ENCODE assay signal across 9 mouse cellular contexts in genomic region chr4:154019571-154019970, GRCm38 (mm10). TPM values are rescaled to one million over a fixed set of nuclear protein-coding genes. Genes with fewer than 3 reads are reported as not detected.
A peak's percentile ranks its signal among the peaks of the same experiment; 100 is the strongest.
DNase-seq lines count a peak whose midpoint lies in the region; ATAC-seq and TF ChIP-seq lines count a peak whose summit lies in the region.
"Had no signal": no experiment of that assay in that cellular context is flagged by ENCODE, and none has a peak within 500 bp of the region (broad histone marks: within the 10 kb centered on the region; RNA-seq: fewer than 3 reads in every experiment).

No protein-coding gene starts in this region.

- DNase-seq in forebrain, postnatal 0 days: no peak
- no peak for DNase-seq in testis, postnatal 14 days (ENCODE audit: low spot score)
- peak; percentile 45 for DNase-seq in gastrocnemius, postnatal 14 days
- DNase-seq in liver, postnatal 0 days: peak; percentile 73
- peak; percentile 36 for DNase-seq in thymus, postnatal 0 days (ENCODE audit: low spot score)
- no peak for DNase-seq in cerebellum, adult 8-10 months

- intact Hi-C loops in gastrocnemius, postnatal 14 days (cut with DNase I; ENCODE audit: low total_unique reads): no loop called here

- TF ChIP-seq POLR2A in testis, adult 2 months (IDR thresholded peaks at IDR 0.05; ENCODE audit: control insufficient read depth, low read depth, low read length): no peak

- H3K27ac ChIP-seq in forebrain, postnatal 0 days (ENCODE audit: low read depth, low read length): no peak overlapping the region
- no peak overlapping the region for H3K27ac ChIP-seq in forebrain, embryonic 15.5 days (replicated peaks)
- no peak overlapping the region for H3K27ac ChIP-seq in testis, adult 2 months (ENCODE audit: control insufficient read depth, insufficient read depth, low read depth, low read length)
- H3K27ac ChIP-seq in liver, postnatal 0 days (ENCODE audit: low read depth): no peak overlapping the region
- H3K27ac ChIP-seq: hindbrain, embryonic 15.5 days had no signal

- H3K4me3 ChIP-seq in forebrain, postnatal 0 days (ENCODE audit: low read depth, low read length): no peak overlapping the region
- no peak overlapping the region for H3K4me3 ChIP-seq in forebrain, embryonic 15.5 days
- H3K4me3 ChIP-seq in testis, adult 2 months (ENCODE audit: control insufficient read depth, low read depth, low read length): no peak overlapping the region
- no peak overlapping the region for H3K4me3 ChIP-seq in liver, postnatal 0 days (ENCODE audit: low read depth, low read length)
- H3K4me3 ChIP-seq: hindbrain, embryonic 15.5 days had no signal

- H3K27me3 ChIP-seq in forebrain, postnatal 0 days (ENCODE audit: insufficient read depth, low read length): no peaks in the 10 kb centered on the region
- no peaks in the 10 kb centered on the region for H3K27me3 ChIP-seq in forebrain, embryonic 15.5 days
- no peaks in the 10 kb centered on the region for H3K27me3 ChIP-seq in testis, adult 2 months (ENCODE audit: control insufficient read depth, insufficient read depth, low read length)
- H3K27me3 ChIP-seq in liver, postnatal 0 days (ENCODE audit: insufficient read depth, low read length): no peaks in the 10 kb centered on the region

- ATAC-seq in forebrain, postnatal 0 days: no peak
- ATAC-seq in forebrain, embryonic 15.5 days (replicated peaks): no peak
- ATAC-seq in liver, postnatal 0 days: no peak

- no peak for TF ChIP-seq EP300 in liver, postnatal 0 days (IDR thresholded peaks at IDR 0.05; ENCODE audit: low read depth)

- peaks cover 72% of the 10 kb centered on the region for H3K36me3 ChIP-seq in forebrain, postnatal 0 days (ENCODE audit: insufficient read depth)
- peaks cover 64% of the 10 kb centered on the region for H3K36me3 ChIP-seq in forebrain, embryonic 15.5 days
- no peaks in the 10 kb centered on the region; the same call in 1 of the 2 replicates for H3K36me3 ChIP-seq in testis, adult 2 months (ENCODE audit: control insufficient read depth, insufficient read depth, low read length)
- peaks cover 68% of the 10 kb centered on the region for H3K36me3 ChIP-seq in liver, postnatal 0 days (replicated peaks; ENCODE audit: insufficient read depth, low read length)

- 75% methylated on average over 7 of the region's 7 CpGs for WGBS in forebrain, postnatal 0 days
- WGBS in forebrain, embryonic 15.5 days: 75% methylated on average over 7 of the region's 7 CpGs
- WGBS in liver, postnatal 0 days (ENCODE audit: insufficient replicate concordance): 64% methylated on average over 7 of the region's 7 CpGs

- no peaks in the 10 kb centered on the region for H3K4me1 ChIP-seq in forebrain, postnatal 0 days (ENCODE audit: insufficient read depth)
- no peaks in the 10 kb centered on the region for H3K4me1 ChIP-seq in forebrain, embryonic 15.5 days
- peaks cover 3% of the 10 kb centered on the region for H3K4me1 ChIP-seq in testis, adult 2 months (ENCODE audit: control insufficient read depth, insufficient read depth, low read length)
- peaks cover 14% of the 10 kb centered on the region for H3K4me1 ChIP-seq in liver, postnatal 0 days (ENCODE audit: insufficient read depth)

- no peak overlapping the region for H3K4me2 ChIP-seq in forebrain, postnatal 0 days (ENCODE audit: low read depth)
- no peak overlapping the region for H3K4me2 ChIP-seq in forebrain, embryonic 15.5 days (replicated peaks)
- no peak overlapping the region for H3K4me2 ChIP-seq in liver, postnatal 0 days (ENCODE audit: low read depth, low read length)
- H3K4me2 ChIP-seq: hindbrain, embryonic 15.5 days had no signal

- no peaks in the 10 kb centered on the region for H3K9me3 ChIP-seq in forebrain, postnatal 0 days (ENCODE audit: low read length)
- H3K9me3 ChIP-seq in forebrain, embryonic 15.5 days: no peaks in the 10 kb centered on the region
- H3K9me3 ChIP-seq in liver, postnatal 0 days (ENCODE audit: low read length): no peaks in the 10 kb centered on the region
- H3K9me3 ChIP-seq: hindbrain, embryonic 15.5 days had no signal

- TF ChIP-seq CTCF in forebrain, postnatal 0 days (IDR thresholded peaks at IDR 0.05; ENCODE audit: low read depth): peak; percentile 54
- TF ChIP-seq CTCF in testis, adult 2 months (IDR thresholded peaks at IDR 0.05; ENCODE audit: control insufficient read depth, insufficient read depth, insufficient replicate concordance, low read depth, low read length): peak; percentile 57; the same call in 1 of the 2 replicates
- peak; percentile 82 for TF ChIP-seq CTCF in liver, postnatal 0 days (IDR thresholded peaks at IDR 0.05; ENCODE audit: low read depth)

- no peak overlapping the region for H3K9ac ChIP-seq in forebrain, postnatal 0 days
- H3K9ac ChIP-seq in forebrain, embryonic 15.5 days (replicated peaks): no peak overlapping the region
- H3K9ac ChIP-seq in liver, postnatal 0 days (replicated peaks): no peak overlapping the region
- H3K9ac ChIP-seq: hindbrain, embryonic 15.5 days had no signal

RNA-seq across cellular contexts. Expression of gene Smim1, which starts 6.5 kb away (rescaled TPM):
- 8.5 and 10.2 TPM in 2 replicates for total RNA-seq in forebrain, postnatal 0 days (2014; rRNA removed)
- 7.2 TPM in 2 replicates for polyA plus RNA-seq in forebrain, postnatal 0 days (2015; fragmentation: Nextera tagmentation; extraction: Ambion mirVana)
- polyA plus RNA-seq in forebrain, embryonic 15.5 days (2015; fragmentation: Nextera tagmentation; extraction: Ambion mirVana): 3.6 and 3.8 TPM in 2 replicates
- 39.8 and 41.1 TPM in 2 replicates for polyA plus RNA-seq in testis, adult 2 months (2012; rRNA removed)
- total RNA-seq in gastrocnemius, postnatal 14 days (2021): 1 to 10 TPM; 4.0 to 6.3 TPM
- 86.4 and 93.6 TPM in 2 replicates for polyA plus RNA-seq in liver, postnatal 0 days (2015; fragmentation: Nextera tagmentation; extraction: Ambion mirVana)
- 8.8 and 11.7 TPM in 2 replicates for polyA plus RNA-seq in thymus, postnatal 0 days (2015; fragmentation: Nextera tagmentation; extraction: Ambion mirVana)

RNA-seq across cellular contexts. Expression of gene Lrrc47, which starts 8.0 kb away (rescaled TPM):
- total RNA-seq in forebrain, postnatal 0 days (2014; rRNA removed): 21.9 and 27.4 TPM in 2 replicates
- polyA plus RNA-seq in forebrain, postnatal 0 days (2015; fragmentation: Nextera tagmentation; extraction: Ambion mirVana): 19.4 and 20.5 TPM in 2 replicates
- 25.8 TPM in 2 replicates for polyA plus RNA-seq in forebrain, embryonic 15.5 days (2015; fragmentation: Nextera tagmentation; extraction: Ambion mirVana)
- 55.1 and 58.8 TPM in 2 replicates for polyA plus RNA-seq in testis, adult 2 months (2012; rRNA removed)
- 10 to 100 TPM; 20.6 to 27.7 TPM for total RNA-seq in gastrocnemius, postnatal 14 days (2021)
- 9.4 and 11.7 TPM in 2 replicates for polyA plus RNA-seq in liver, postnatal 0 days (2015; fragmentation: Nextera tagmentation; extraction: Ambion mirVana)
- 18.7 and 24.4 TPM in 2 replicates for polyA plus RNA-seq in thymus, postnatal 0 days (2015; fragmentation: Nextera tagmentation; extraction: Ambion mirVana)

RNA-seq across cellular contexts. Expression of gene Ccdc27, which starts 22.9 kb away (rescaled TPM):
- total RNA-seq in forebrain, postnatal 0 days (2014; rRNA removed): not detected in 2 replicates
- not detected in 2 replicates for polyA plus RNA-seq in forebrain, postnatal 0 days (2015; fragmentation: Nextera tagmentation; extraction: Ambion mirVana)
- polyA plus RNA-seq in forebrain, embryonic 15.5 days (2015; fragmentation: Nextera tagmentation; extraction: Ambion mirVana): not detected in 2 replicates
- 51.5 and 55.2 TPM in 2 replicates for polyA plus RNA-seq in testis, adult 2 months (2012; rRNA removed)
- total RNA-seq in gastrocnemius, postnatal 14 days (2021): not detected
- polyA plus RNA-seq in liver, postnatal 0 days (2015; fragmentation: Nextera tagmentation; extraction: Ambion mirVana): not detected in 2 replicates
- polyA plus RNA-seq in thymus, postnatal 0 days (2015; fragmentation: Nextera tagmentation; extraction: Ambion mirVana): 0.05 TPM in 1 of 2 replicates, not detected in the other
- polyA plus RNA-seq: hindbrain, embryonic 15.5 days had no signal

RNA-seq across cellular contexts. Expression of gene Cep104, which starts 44.6 kb away (rescaled TPM):
- 9.2 and 10.5 TPM in 2 replicates for total RNA-seq in forebrain, postnatal 0 days (2014; rRNA removed)
- polyA plus RNA-seq in forebrain, postnatal 0 days (2015; fragmentation: Nextera tagmentation; extraction: Ambion mirVana): 7.7 and 9.9 TPM in 2 replicates
- 20.0 and 21.7 TPM in 2 replicates for polyA plus RNA-seq in forebrain, embryonic 15.5 days (2015; fragmentation: Nextera tagmentation; extraction: Ambion mirVana)
- polyA plus RNA-seq in testis, adult 2 months (2012; rRNA removed): 43.4 and 46.6 TPM in 2 replicates
- 10 to 100 TPM; 15.2 to 15.3 TPM for total RNA-seq in gastrocnemius, postnatal 14 days (2021)
- polyA plus RNA-seq in liver, postnatal 0 days (2015; fragmentation: Nextera tagmentation; extraction: Ambion mirVana): 1.9 and 2.5 TPM in 2 replicates
- polyA plus RNA-seq in thymus, postnatal 0 days (2015; fragmentation: Nextera tagmentation; extraction: Ambion mirVana): 11.5 and 11.7 TPM in 2 replicates

RNA-seq across cellular contexts. Expression of gene Dffb, which starts 44.6 kb away (rescaled TPM):
- total RNA-seq in forebrain, postnatal 0 days (2014; rRNA removed): 18.9 and 22.7 TPM in 2 replicates
- 8.6 and 9.3 TPM in 2 replicates for polyA plus RNA-seq in forebrain, postnatal 0 days (2015; fragmentation: Nextera tagmentation; extraction: Ambion mirVana)
- polyA plus RNA-seq in forebrain, embryonic 15.5 days (2015; fragmentation: Nextera tagmentation; extraction: Ambion mirVana): 11.8 and 12.8 TPM in 2 replicates
- 4.6 and 4.7 TPM in 2 replicates for polyA plus RNA-seq in testis, adult 2 months (2012; rRNA removed)
- total RNA-seq in gastrocnemius, postnatal 14 days (2021): 1 to 10 TPM; 1.3 to 1.8 TPM
- polyA plus RNA-seq in liver, postnatal 0 days (2015; fragmentation: Nextera tagmentation; extraction: Ambion mirVana): 3.6 and 4.6 TPM in 2 replicates
- polyA plus RNA-seq in thymus, postnatal 0 days (2015; fragmentation: Nextera tagmentation; extraction: Ambion mirVana): 23.3 and 25.5 TPM in 2 replicates

Comparison
In these comparisons a context has a peak if more than half of its experiments do, and no peak if none do; other contexts are left out.
1. DNase-seq: peak in gastrocnemius, postnatal 14 days (single experiment), liver, postnatal 0 days (single experiment) and thymus, postnatal 0 days (single experiment); none in forebrain, postnatal 0 days (single experiment), testis, postnatal 14 days (single experiment) and cerebellum, adult 8-10 months (single experiment).
2. RNA of gene Ccdc27, which starts 22.9 kb away (polyA plus RNA-seq): 51.5 to 55.2 TPM in testis, adult 2 months; not detected in forebrain, postnatal 0 days, not detected in liver, postnatal 0 days, not detected in forebrain, embryonic 15.5 days and 0.05 TPM in thymus, postnatal 0 days; every median in the first group is over 10 times any median in the second.
3. Peak in every context shown above with its lines, with median percentiles within 50 percentile points of each other: CTCF ChIP-seq.